Mouse (Mus musculus): ENCODE measurements around the gene Tmem52. TPM values are rescaled to one million over a fixed set of nuclear protein-coding genes. Genes with fewer than 3 reads are reported as not detected.

Gene Tmem52
- polyA plus RNA-seq, 1 experiment from 2014 or later, result not detected

DNA sequence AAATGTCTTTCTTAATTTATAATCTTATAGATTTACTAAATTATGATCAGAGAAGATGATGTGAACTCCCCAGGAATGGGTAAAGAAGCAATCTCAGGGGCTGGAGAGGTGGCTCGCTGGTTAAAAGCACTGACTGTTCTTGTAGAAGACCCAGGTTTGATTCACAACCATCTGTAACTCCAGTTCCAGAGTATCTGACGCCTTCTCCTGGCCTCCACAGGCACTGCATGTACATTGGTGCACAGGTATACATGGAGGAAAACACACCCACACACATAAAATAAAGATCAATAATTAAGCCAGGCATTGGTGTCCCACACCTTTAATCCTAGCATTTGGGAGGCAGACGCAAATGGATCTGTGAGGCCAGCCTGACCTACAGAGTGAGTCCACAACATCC is 26.1 kb upstream of the Tmem52 start:
- no peak for ATAC-seq
- Histone ChIP-seq H3K36me3 (ENCODE audit: control insufficient read depth, insufficient read depth) (no peaks in the 10 kb centered on the region), H3K9ac (replicated peaks; ENCODE audit: low read depth, low read length) (no peak overlapping the region), H3K27me3 (replicated peaks; ENCODE audit: control insufficient read depth, insufficient read depth, low read length) (no peaks in the 10 kb centered on the region), H3K27ac (ENCODE audit: low read length) (no peak overlapping the region), H3K9me3 (ENCODE audit: control insufficient read depth, low read length) (no peaks in the 10 kb centered on the region), H3K4me2 (ENCODE audit: low read length) (no peak overlapping the region), H3K4me1 (replicated peaks; ENCODE audit: control insufficient read depth, insufficient read depth, low read length) (no peaks in the 10 kb centered on the region), H3K4me3 (replicated peaks; ENCODE audit: low read length) (no peak overlapping the region)
- WGBS, result 77% methylated on average over 3 of the region's 3 CpGs

DNA sequence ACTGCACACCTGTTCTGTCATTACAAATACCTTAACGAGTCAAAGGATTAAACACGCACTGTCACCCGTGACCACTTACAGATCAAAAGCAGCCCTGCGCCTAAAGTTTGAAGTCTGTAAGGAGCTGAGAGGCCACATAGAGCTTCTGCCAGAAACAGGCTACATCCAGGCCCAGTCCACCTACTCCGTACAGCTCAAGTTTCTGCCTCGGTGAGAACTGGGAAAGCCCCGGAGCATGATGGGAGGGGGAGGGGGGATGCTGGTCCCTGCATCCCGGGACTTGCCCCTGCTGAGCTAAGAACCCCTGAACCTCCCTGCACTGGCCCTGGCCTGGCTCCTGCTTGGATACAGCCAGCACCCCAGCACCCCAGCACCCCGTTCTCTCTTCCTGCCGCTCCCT is 17.3 kb upstream of the Tmem52 start:
- whole genome bisulfite sequencing, result 34% methylated on average over 10 of the region's 10 CpGs
- H3K9me3 ChIP-seq (ENCODE audit: control insufficient read depth, low read length), result no peaks in the 10 kb centered on the region
- H3K27ac ChIP-seq (ENCODE audit: low read length), result no peak overlapping the region
- H3K9ac ChIP-seq (replicated peaks; ENCODE audit: low read depth, low read length), result no peak overlapping the region
- ATAC-seq, result no peak
- no peak overlapping the region for H3K4me2 ChIP-seq (ENCODE audit: low read length)
- no peaks in the 10 kb centered on the region for H3K27me3 ChIP-seq (replicated peaks; ENCODE audit: control insufficient read depth, insufficient read depth, low read length)
- no peak overlapping the region for H3K4me3 ChIP-seq (replicated peaks; ENCODE audit: low read length)
- no peaks in the 10 kb centered on the region for H3K4me1 ChIP-seq (replicated peaks; ENCODE audit: control insufficient read depth, insufficient read depth, low read length)
- H3K36me3 ChIP-seq (ENCODE audit: control insufficient read depth, insufficient read depth), result no peaks in the 10 kb centered on the region

DNA sequence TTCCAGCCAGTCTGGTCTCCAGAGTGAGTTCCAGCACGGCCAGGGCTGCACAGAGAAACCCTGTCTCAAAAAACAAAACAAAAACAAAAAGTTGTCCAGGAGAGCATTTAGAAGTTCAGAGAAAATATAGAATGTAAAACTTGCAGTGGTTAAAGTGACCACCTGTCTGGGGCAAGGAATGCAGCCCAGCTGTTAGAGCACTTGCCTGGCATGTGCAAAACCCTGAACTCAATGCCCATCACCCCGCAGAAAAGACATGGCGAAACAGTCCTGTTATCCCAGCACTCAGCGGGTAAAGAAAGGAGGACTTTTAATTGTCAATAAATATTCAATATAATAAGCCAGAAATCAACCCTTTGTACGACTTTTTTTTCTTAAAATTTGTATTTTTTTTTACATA is 10.3 kb upstream of the Tmem52 start:
- WGBS, result 86% methylated on average over 5 of the region's 5 CpGs
- ATAC-seq, result no peak
- no peak overlapping the region for H3K27ac ChIP-seq (ENCODE audit: low read length)

DNA sequence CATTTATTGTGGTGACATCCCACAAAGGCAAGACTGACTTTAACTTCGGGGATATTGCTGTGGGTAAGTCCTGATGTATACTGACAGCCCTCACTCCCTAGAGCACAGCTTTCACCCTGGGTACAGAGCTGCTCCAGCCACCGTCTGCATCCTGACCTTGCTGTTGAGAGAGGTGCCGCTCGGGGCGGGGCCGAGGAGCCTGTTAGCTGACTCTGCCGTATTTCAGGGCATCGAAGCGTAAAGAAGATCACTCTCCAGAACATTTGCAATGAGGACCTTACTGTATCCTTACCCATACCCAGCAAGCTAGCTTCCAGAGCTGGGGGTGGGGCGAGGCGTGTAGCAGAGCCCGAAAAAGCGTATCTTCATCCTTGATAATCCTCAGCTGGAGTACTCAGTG is 5.9 kb upstream of the Tmem52 start:
- Histone ChIP-seq H3K27ac (ENCODE audit: low read length) (no peak overlapping the region), H3K4me3 (replicated peaks; ENCODE audit: low read length) (no peak overlapping the region), H3K36me3 (ENCODE audit: control insufficient read depth, insufficient read depth) (no peaks in the 10 kb centered on the region), H3K27me3 (replicated peaks; ENCODE audit: control insufficient read depth, insufficient read depth, low read length) (no peaks in the 10 kb centered on the region), H3K9me3 (ENCODE audit: control insufficient read depth, low read length) (no peaks in the 10 kb centered on the region), H3K4me1 (replicated peaks; ENCODE audit: control insufficient read depth, insufficient read depth, low read length) (no peaks in the 10 kb centered on the region), H3K9ac (replicated peaks; ENCODE audit: low read depth, low read length) (no peak overlapping the region), H3K4me2 (ENCODE audit: low read length) (no peak overlapping the region)
- no peak for ATAC-seq
- 84% methylated on average over 13 of the region's 13 CpGs for WGBS

More for the DNA sequence above, 10.3 kb upstream of the Tmem52 start:
- Histone ChIP-seq H3K4me2 (ENCODE audit: low read length) (no peak overlapping the region), H3K9ac (replicated peaks; ENCODE audit: low read depth, low read length) (no peak overlapping the region), H3K36me3 (ENCODE audit: control insufficient read depth, insufficient read depth) (no peaks in the 10 kb centered on the region), H3K9me3 (ENCODE audit: control insufficient read depth, low read length) (no peaks in the 10 kb centered on the region), H3K27me3 (replicated peaks; ENCODE audit: control insufficient read depth, insufficient read depth, low read length) (no peaks in the 10 kb centered on the region), H3K4me3 (replicated peaks; ENCODE audit: low read length) (no peak overlapping the region), H3K4me1 (replicated peaks; ENCODE audit: control insufficient read depth, insufficient read depth, low read length) (no peaks in the 10 kb centered on the region)

DNA sequence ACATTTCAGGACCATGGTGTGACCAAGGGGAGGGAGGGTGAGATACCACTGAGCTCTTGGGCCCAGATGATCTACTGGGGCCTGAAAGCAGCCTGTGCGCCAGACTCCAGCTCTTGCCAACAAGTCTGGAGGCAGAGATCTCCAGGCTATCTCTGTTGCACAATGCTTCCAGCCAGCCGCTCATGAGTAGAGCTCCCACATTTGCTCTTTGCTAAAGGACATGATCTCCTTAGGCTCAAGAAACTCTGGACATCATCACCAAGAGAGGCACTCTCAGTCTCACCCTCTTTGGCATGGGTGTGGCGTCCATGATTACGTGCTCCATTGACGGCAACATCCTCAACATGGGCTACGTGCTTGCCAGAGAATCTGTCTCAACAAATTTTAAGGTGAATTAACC is 5.3 kb upstream of the Tmem52 start:
- ATAC-seq, result no peak

DNA sequence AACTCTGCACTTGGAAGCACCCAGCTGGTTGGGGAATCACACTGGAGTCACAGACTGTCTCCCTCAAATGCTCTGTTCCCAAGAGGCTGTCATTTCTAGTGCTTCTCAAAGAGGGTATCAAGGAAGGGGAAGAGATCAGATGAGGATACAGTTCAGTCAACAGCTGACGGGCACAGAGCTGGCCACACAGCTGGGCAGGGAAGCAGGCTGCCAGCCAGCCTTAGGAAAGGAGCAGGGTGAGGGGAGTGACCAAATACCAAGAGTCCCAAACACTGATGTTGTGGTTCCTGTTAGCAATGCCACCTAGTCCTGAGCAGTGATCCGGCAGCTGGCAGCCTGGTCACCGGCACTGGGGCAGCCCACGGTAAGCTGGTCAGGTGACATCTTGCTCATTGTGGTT is 4.9 kb upstream of the Tmem52 start:
- no peak overlapping the region for H3K9ac ChIP-seq (replicated peaks; ENCODE audit: low read depth, low read length)
- ATAC-seq, result no peak
- H3K4me1 ChIP-seq (replicated peaks; ENCODE audit: control insufficient read depth, insufficient read depth, low read length), result peaks cover 2% of the 10 kb centered on the region; the same call in 1 of the 2 replicates
- no peaks in the 10 kb centered on the region for H3K9me3 ChIP-seq (ENCODE audit: control insufficient read depth, low read length)
- H3K27me3 ChIP-seq (replicated peaks; ENCODE audit: control insufficient read depth, insufficient read depth, low read length), result no peaks in the 10 kb centered on the region
- H3K27ac ChIP-seq (ENCODE audit: low read length), result no peak overlapping the region
- WGBS, result 81% methylated on average over 4 of the region's 4 CpGs
- no peak overlapping the region for H3K4me2 ChIP-seq (ENCODE audit: low read length)
- H3K36me3 ChIP-seq (ENCODE audit: control insufficient read depth, insufficient read depth), result no peaks in the 10 kb centered on the region
- H3K4me3 ChIP-seq (replicated peaks; ENCODE audit: low read length), result no peak overlapping the region

More for the DNA sequence above, 5.3 kb upstream of the Tmem52 start:
- Histone ChIP-seq H3K9me3 (ENCODE audit: control insufficient read depth, low read length) (no peaks in the 10 kb centered on the region), H3K4me1 (replicated peaks; ENCODE audit: control insufficient read depth, insufficient read depth, low read length) (no peaks in the 10 kb centered on the region), H3K27ac (ENCODE audit: low read length) (no peak overlapping the region), H3K36me3 (ENCODE audit: control insufficient read depth, insufficient read depth) (no peaks in the 10 kb centered on the region), H3K4me3 (replicated peaks; ENCODE audit: low read length) (no peak overlapping the region), H3K4me2 (ENCODE audit: low read length) (no peak overlapping the region), H3K27me3 (replicated peaks; ENCODE audit: control insufficient read depth, insufficient read depth, low read length) (no peaks in the 10 kb centered on the region), H3K9ac (replicated peaks; ENCODE audit: low read depth, low read length) (no peak overlapping the region)
- WGBS, result 78% methylated on average over 6 of the region's 6 CpGs

DNA sequence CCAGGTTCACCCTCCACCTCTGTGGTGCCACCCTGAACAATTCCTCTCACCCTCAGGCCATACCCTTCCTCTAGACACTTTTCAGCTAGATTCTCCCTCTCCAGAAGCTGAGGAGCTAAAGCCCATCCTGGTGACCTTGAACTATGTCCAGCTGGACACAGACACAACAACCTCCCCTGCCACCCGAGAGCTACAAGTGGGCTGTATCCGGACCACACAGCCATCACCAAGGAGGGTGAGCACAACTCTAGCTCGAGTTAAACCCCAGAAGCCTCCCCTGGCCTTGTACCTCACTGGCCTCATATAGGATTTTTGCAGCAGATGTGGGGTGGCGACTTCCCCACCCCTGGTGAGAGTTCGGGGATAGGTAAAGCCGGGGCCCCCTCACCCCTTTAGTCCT is 3.3 kb upstream of the Tmem52 start:
- Histone ChIP-seq H3K36me3 (ENCODE audit: control insufficient read depth, insufficient read depth) (no peaks in the 10 kb centered on the region), H3K9me3 (ENCODE audit: control insufficient read depth, low read length) (no peaks in the 10 kb centered on the region), H3K4me2 (ENCODE audit: low read length) (no peak overlapping the region), H3K4me3 (replicated peaks; ENCODE audit: low read length) (no peak overlapping the region), H3K27me3 (replicated peaks; ENCODE audit: control insufficient read depth, insufficient read depth, low read length) (0 out of 2 replicates have a peak, but pooled peaks cover 2% of the 10 kb centered on the region), H3K4me1 (replicated peaks; ENCODE audit: control insufficient read depth, insufficient read depth, low read length) (peaks cover 3% of the 10 kb centered on the region; the same call in 1 of the 2 replicates), H3K27ac (ENCODE audit: low read length) (no peak overlapping the region), H3K9ac (replicated peaks; ENCODE audit: low read depth, low read length) (no peak overlapping the region)
- 83% methylated on average over 6 of the region's 6 CpGs for WGBS
- no peak for ATAC-seq

DNA sequence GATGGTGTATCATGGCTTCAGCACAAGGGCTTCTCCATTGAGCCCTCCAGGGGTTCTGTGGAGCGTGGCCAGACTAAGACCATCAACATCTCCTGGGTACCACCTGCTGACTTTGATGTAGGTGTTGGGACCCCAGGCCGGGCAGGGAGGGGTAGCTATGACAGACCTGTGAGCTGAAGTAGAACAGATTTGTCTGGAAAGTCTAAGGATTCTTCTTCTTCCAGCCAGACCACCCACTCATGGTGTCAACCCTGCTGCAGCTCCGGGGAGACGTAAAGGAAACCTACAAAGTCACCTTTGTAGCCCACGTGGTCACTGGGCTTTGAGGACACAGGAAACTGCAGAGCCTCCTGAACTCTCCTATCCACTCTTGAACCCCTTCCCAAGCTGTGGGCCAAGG is 2.8 kb upstream of the Tmem52 start:
- Histone ChIP-seq H3K27me3 (replicated peaks; ENCODE audit: control insufficient read depth, insufficient read depth, low read length) (0 out of 2 replicates have a peak, but pooled peaks cover 2% of the 10 kb centered on the region), H3K9me3 (ENCODE audit: control insufficient read depth, low read length) (no peaks in the 10 kb centered on the region), H3K36me3 (ENCODE audit: control insufficient read depth, insufficient read depth) (no peaks in the 10 kb centered on the region), H3K9ac (replicated peaks; ENCODE audit: low read depth, low read length) (no peak overlapping the region), H3K4me2 (ENCODE audit: low read length) (no peak overlapping the region), H3K27ac (ENCODE audit: low read length) (no peak overlapping the region), H3K4me3 (replicated peaks; ENCODE audit: low read length) (no peak overlapping the region), H3K4me1 (replicated peaks; ENCODE audit: control insufficient read depth, insufficient read depth, low read length) (peaks cover 3% of the 10 kb centered on the region; the same call in 1 of the 2 replicates)
- WGBS, result 86% methylated on average over 5 of the region's 5 CpGs
- ATAC-seq, result no peak

DNA sequence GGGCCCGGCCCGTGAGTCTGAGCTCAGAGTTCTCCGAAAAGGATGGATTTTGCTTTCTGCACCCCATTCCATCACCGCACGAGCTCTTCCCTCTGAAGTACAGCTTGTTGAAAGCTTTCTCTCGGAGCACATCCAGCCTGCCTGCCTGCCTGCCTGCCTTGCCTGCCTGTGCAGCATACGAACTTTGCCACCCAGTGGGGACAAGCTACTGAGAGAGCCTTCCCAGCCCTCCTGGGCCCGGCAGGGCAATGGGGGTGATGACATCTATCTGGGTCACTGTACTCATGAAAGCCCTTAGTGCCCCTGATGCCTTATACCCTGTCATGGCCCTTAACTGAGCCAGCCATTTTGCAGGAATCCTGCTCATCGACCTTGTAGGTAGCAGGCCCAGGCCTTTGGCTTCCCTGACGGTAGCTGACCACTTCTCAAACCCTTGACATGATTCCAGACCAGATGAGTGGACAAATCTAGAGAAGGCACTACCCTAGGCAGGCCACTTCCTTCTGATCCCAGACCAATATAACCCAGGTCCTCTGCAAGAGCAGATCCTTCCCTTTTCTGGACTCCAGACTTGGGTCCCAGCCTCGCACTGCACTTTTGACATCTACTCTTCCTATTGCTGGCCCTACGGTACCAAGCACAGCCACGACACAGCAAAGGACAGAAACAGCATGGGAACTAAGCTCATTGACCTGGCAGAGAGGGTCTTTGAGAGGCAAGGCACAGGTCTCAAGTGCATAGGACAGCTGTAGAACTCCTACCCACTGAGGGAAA is 1.5 kb upstream of the Tmem52 start:
- no peak overlapping the region for H3K4me3 ChIP-seq (replicated peaks; ENCODE audit: low read length)
- no peak for ATAC-seq
- no peak overlapping the region for H3K27ac ChIP-seq (ENCODE audit: low read length)
- H3K9me3 ChIP-seq (ENCODE audit: control insufficient read depth, low read length), result no peaks in the 10 kb centered on the region
- peaks cover 3% of the 10 kb centered on the region; the same call in 1 of the 2 replicates for H3K4me1 ChIP-seq (replicated peaks; ENCODE audit: control insufficient read depth, insufficient read depth, low read length)
- 82% methylated on average over 13 of the region's 13 CpGs for WGBS
- no peak overlapping the region for H3K4me2 ChIP-seq (ENCODE audit: low read length)
- H3K9ac ChIP-seq (replicated peaks; ENCODE audit: low read depth, low read length), result no peak overlapping the region
- H3K36me3 ChIP-seq (ENCODE audit: control insufficient read depth, insufficient read depth), result no peaks in the 10 kb centered on the region
- H3K27me3 ChIP-seq (replicated peaks; ENCODE audit: control insufficient read depth, insufficient read depth, low read length), result 0 out of 2 replicates have a peak, but pooled peaks cover 2% of the 10 kb centered on the region

Data from forebrain, embryonic 16.5 days (tissue).